Mouse (Mus musculus): ENCODE measurements at regions not wholly inside any gene's neighbourhood (a gene's known extent, or its start where the extent isn't known, plus 50 kb on each side); places are given as distances from the start of the nearest gene placed in this dataset.

- H3K27ac ChIP-seq: no peak overlapping the region
- no peaks in the 10 kb centered on the region for H3K36me3 ChIP-seq (replicated peaks)
- no peak overlapping the region for H3K4me3 ChIP-seq
- no peaks in the 10 kb centered on the region for H3K4me1 ChIP-seq
- no peaks in the 10 kb centered on the region for H3K9me3 ChIP-seq
- WGBS: 59% methylated on average over 1 of the region's 1 CpGs
- no peak overlapping the region for H3K9ac ChIP-seq
- H3K27me3 ChIP-seq (replicated peaks): no peaks in the 10 kb centered on the region
- H3K4me2 ChIP-seq: no peak overlapping the region
- no peak for ATAC-seq (replicated peaks)
These were observed 573.9 kb upstream of the Cblb start for GRCm38 (mm10) chr16:51457166-51457565.

GRCm38 (mm10) chr16:51475690-51476089 lies 555.3 kb upstream of the Cblb start:
- H3K4me2 ChIP-seq: no peak overlapping the region
- no peaks in the 10 kb centered on the region for H3K4me1 ChIP-seq
- ATAC-seq (replicated peaks): no peak
- no peaks in the 10 kb centered on the region for H3K9me3 ChIP-seq
- no peak overlapping the region for H3K27ac ChIP-seq
- WGBS: 73% methylated on average over 3 of the region's 3 CpGs
- H3K36me3 ChIP-seq (replicated peaks): no peaks in the 10 kb centered on the region
- no peaks in the 10 kb centered on the region for H3K27me3 ChIP-seq (replicated peaks)
- H3K4me3 ChIP-seq: no peak overlapping the region
- no peak overlapping the region for H3K9ac ChIP-seq

GRCm38 (mm10) chr16:51496096-51496495 lies 534.9 kb upstream of the Cblb start:
- Histone ChIP-seq H3K4me3 (no peak overlapping the region), H3K36me3 (replicated peaks) (no peaks in the 10 kb centered on the region), H3K9me3 (no peaks in the 10 kb centered on the region), H3K4me1 (no peaks in the 10 kb centered on the region), H3K27ac (no peak overlapping the region), H3K4me2 (no peak overlapping the region), H3K27me3 (replicated peaks) (no peaks in the 10 kb centered on the region), H3K9ac (no peak overlapping the region)
- WGBS: 84% methylated on average over 2 of the region's 2 CpGs
- ATAC-seq (replicated peaks): no peak

GRCm38 (mm10) chr16:51497777-51498176 lies 533.2 kb upstream of the Cblb start:
- H3K4me1 ChIP-seq: no peaks in the 10 kb centered on the region
- WGBS: 88% methylated on average over 7 of the region's 7 CpGs
- H3K27me3 ChIP-seq (replicated peaks): no peaks in the 10 kb centered on the region
- no peaks in the 10 kb centered on the region for H3K9me3 ChIP-seq
- H3K4me2 ChIP-seq: no peak overlapping the region
- no peak overlapping the region for H3K9ac ChIP-seq
- H3K4me3 ChIP-seq: no peak overlapping the region
- ATAC-seq (replicated peaks): no peak
- H3K36me3 ChIP-seq (replicated peaks): no peaks in the 10 kb centered on the region
- no peak overlapping the region for H3K27ac ChIP-seq

- Histone ChIP-seq H3K9ac (no peak overlapping the region), H3K4me3 (no peak overlapping the region), H3K9me3 (no peaks in the 10 kb centered on the region), H3K27me3 (replicated peaks) (no peaks in the 10 kb centered on the region), H3K4me2 (no peak overlapping the region), H3K4me1 (peaks cover 3% of the 10 kb centered on the region; the same call in 1 of the 2 replicates), H3K36me3 (replicated peaks) (no peaks in the 10 kb centered on the region), H3K27ac (no peak overlapping the region)
- WGBS: 51% methylated on average over 3 of the region's 3 CpGs
- no peak for ATAC-seq (replicated peaks)
These were observed 513.9 kb upstream of the Cblb start for GRCm38 (mm10) chr16:51517079-51517478.

GRCm38 (mm10) chr16:51520762-51521161 lies 510.3 kb upstream of the Cblb start:
- no peaks in the 10 kb centered on the region for H3K27me3 ChIP-seq (replicated peaks)
- H3K4me1 ChIP-seq: peaks cover 7% of the 10 kb centered on the region; the same call in 1 of the 2 replicates
- H3K36me3 ChIP-seq (replicated peaks): no peaks in the 10 kb centered on the region
- H3K9me3 ChIP-seq: no peaks in the 10 kb centered on the region
- H3K9ac ChIP-seq: no peak overlapping the region
- no peak overlapping the region for H3K4me2 ChIP-seq
- 51% methylated on average over 4 of the region's 4 CpGs for WGBS
- H3K27ac ChIP-seq: no peak overlapping the region
- ATAC-seq (replicated peaks): peak; percentile 79; the same call in 1 of the 2 replicates
- no peak overlapping the region for H3K4me3 ChIP-seq

- Histone ChIP-seq H3K4me3 (0 out of 2 replicates have a peak overlapping the region, but pooled peaks have one; percentile 4), H3K4me2 (peak overlapping the region; percentile 26; the same call in 1 of the 2 replicates)
These were observed 509.5 kb upstream of the Cblb start for GRCm38 (mm10) chr16:51521317-51522092.

GRCm38 (mm10) chr16:51524023-51524422 lies 507.0 kb upstream of the Cblb start:
- Histone ChIP-seq H3K27ac (no peak overlapping the region), H3K4me2 (no peak overlapping the region), H3K4me3 (no peak overlapping the region), H3K9me3 (no peaks in the 10 kb centered on the region), H3K27me3 (replicated peaks) (no peaks in the 10 kb centered on the region), H3K36me3 (replicated peaks) (no peaks in the 10 kb centered on the region), H3K4me1 (peaks cover 7% of the 10 kb centered on the region; the same call in 1 of the 2 replicates), H3K9ac (no peak overlapping the region)
- no peak for ATAC-seq (replicated peaks)
- 86% methylated on average over 1 of the region's 1 CpGs for WGBS

More at GRCm38 (mm10) chr16:51521317-51522092, 509.5 kb upstream of the Cblb start:
- Histone ChIP-seq H3K4me1 (peaks cover 7% of the 10 kb centered on the region; the same call in 1 of the 2 replicates), H3K27me3 (replicated peaks) (no peaks in the 10 kb centered on the region), H3K9ac (no peak overlapping the region), H3K9me3 (no peaks in the 10 kb centered on the region), H3K36me3 (replicated peaks) (no peaks in the 10 kb centered on the region), H3K27ac (peak overlapping the region; percentile 45; the same call in 1 of the 2 replicates)
- 56% methylated on average over 13 of the region's 13 CpGs for WGBS
- peak; percentile 67 for ATAC-seq (replicated peaks)

- no peaks in the 10 kb centered on the region for H3K9me3 ChIP-seq
- no peaks in the 10 kb centered on the region for H3K36me3 ChIP-seq (replicated peaks)
- H3K4me3 ChIP-seq: no peak overlapping the region
- no peak for ATAC-seq (replicated peaks)
- WGBS: 89% methylated on average over 1 of the region's 1 CpGs
- no peak overlapping the region for H3K9ac ChIP-seq
- H3K4me2 ChIP-seq: no peak overlapping the region
- no peaks in the 10 kb centered on the region for H3K4me1 ChIP-seq
- H3K27me3 ChIP-seq (replicated peaks): no peaks in the 10 kb centered on the region
- H3K27ac ChIP-seq: no peak overlapping the region
These were observed 498.5 kb upstream of the Cblb start for GRCm38 (mm10) chr16:51532496-51532895.

GRCm38 (mm10) chr16:51543769-51544168 lies 487.3 kb upstream of the Cblb start:
- Histone ChIP-seq H3K4me2 (no peak overlapping the region), H3K9ac (no peak overlapping the region), H3K36me3 (replicated peaks) (no peaks in the 10 kb centered on the region), H3K4me3 (no peak overlapping the region), H3K4me1 (no peaks in the 10 kb centered on the region), H3K9me3 (no peaks in the 10 kb centered on the region), H3K27ac (no peak overlapping the region), H3K27me3 (replicated peaks) (no peaks in the 10 kb centered on the region)
- WGBS: 90% methylated on average over 4 of the region's 4 CpGs
- ATAC-seq (replicated peaks): no peak

GRCm38 (mm10) chr16:51547032-51547431 lies 484.0 kb upstream of the Cblb start:
- Histone ChIP-seq H3K27me3 (replicated peaks) (no peaks in the 10 kb centered on the region), H3K36me3 (replicated peaks) (no peaks in the 10 kb centered on the region), H3K27ac (no peak overlapping the region), H3K9ac (no peak overlapping the region), H3K4me2 (no peak overlapping the region), H3K9me3 (no peaks in the 10 kb centered on the region), H3K4me3 (no peak overlapping the region), H3K4me1 (no peaks in the 10 kb centered on the region)
- no peak for ATAC-seq (replicated peaks)
- 62% methylated on average over 1 of the region's 1 CpGs for WGBS

GRCm38 (mm10) chr16:51562866-51563658 lies 468.0 kb upstream of the Cblb start:
- no peaks in the 10 kb centered on the region for H3K27me3 ChIP-seq (replicated peaks)
- H3K4me1 ChIP-seq: no peaks in the 10 kb centered on the region
- no peak for ATAC-seq (replicated peaks)
- 88% methylated on average over 5 of the region's 5 CpGs for WGBS
- H3K27ac ChIP-seq: no peak overlapping the region
- H3K4me3 ChIP-seq: no peak overlapping the region
- no peaks in the 10 kb centered on the region for H3K36me3 ChIP-seq (replicated peaks)
- H3K9ac ChIP-seq: no peak overlapping the region
- no peak overlapping the region for H3K4me2 ChIP-seq
- no peaks in the 10 kb centered on the region for H3K9me3 ChIP-seq

Measured in midbrain, embryonic 15.5 days (tissue).